Mouse (Mus musculus) ES-E14 (cell line): ENCODE results near the gene Dna2.
"Not testable (repeated sequence)": the region's sequence is repeated elsewhere in the genome, so short reads cannot be mapped to it uniquely, and the experiment has no call there.

Experiments used
- CHD2 ChIP-seq: IDR thresholded peaks from 2 replicates; pipeline ENCODE4 v1.6.1; 2014; ENCODE audit warnings: mild to moderate bottlenecking, low read depth, low read length, inconsistent platforms
- HCFC1 ChIP-seq: IDR thresholded peaks from 2 replicates; pipeline ENCODE4 v1.6.1; 2012; ENCODE audit warnings: low read length, inconsistent platforms, borderline replicate concordance; ENCODE audit not compliant: insufficient read depth
- MAFK ChIP-seq: IDR thresholded peaks from 2 replicates; pipeline ENCODE4 v1.6.1; 2014; ENCODE audit warnings: mild to moderate bottlenecking, low read depth, low read length, inconsistent platforms; ENCODE audit not compliant: insufficient read depth
- ZC3H11A ChIP-seq: IDR thresholded peaks from 2 replicates; pipeline ENCODE4 v1.6.1; 2012; ENCODE audit warnings: low read depth, mild to moderate bottlenecking, inconsistent platforms, low read length, borderline replicate concordance
- ZNF384 ChIP-seq: IDR thresholded peaks from 2 replicates; pipeline ENCODE4 v1.6.1; 2012; ENCODE audit warnings: low read depth, low read length, inconsistent platforms

GRCm38 (mm10) chr10:62908896-62909295 lies 37.9 kb upstream of the Dna2 start, which contains the start of gene Tet1:
- not testable (repeated sequence) for TF ChIP-seq HCFC1, ZNF384, ZC3H11A, MAFK, CHD2
